Mouse (Mus musculus): ENCODE measurements at regions not wholly inside any gene's neighbourhood (a gene's known extent, or its start where the extent isn't known, plus 50 kb on each side); places are given as distances from the start of the nearest gene placed in this dataset.
A peak's percentile ranks its signal among the peaks of the same experiment; 100 is the strongest.

DNA sequence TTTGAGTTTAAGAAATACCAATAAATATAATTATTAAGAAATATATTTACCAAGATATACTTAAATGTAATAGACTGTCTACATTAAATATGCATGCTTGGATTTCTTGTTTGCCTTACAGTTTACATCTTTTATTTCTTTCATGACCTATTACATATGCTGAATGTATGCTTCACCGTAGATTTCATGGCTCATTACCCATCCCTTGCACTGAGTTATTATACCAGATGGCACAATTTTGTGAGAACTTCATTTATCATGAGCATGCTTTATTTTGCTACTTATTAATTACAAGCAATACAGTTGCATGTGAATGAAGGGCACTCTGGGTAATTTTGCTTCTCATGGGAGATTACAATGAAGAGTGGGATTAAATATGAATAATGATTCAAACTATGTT is 856.0 kb upstream of the Nectin3 start:
- DNase-seq = peak; percentile 11

DNA sequence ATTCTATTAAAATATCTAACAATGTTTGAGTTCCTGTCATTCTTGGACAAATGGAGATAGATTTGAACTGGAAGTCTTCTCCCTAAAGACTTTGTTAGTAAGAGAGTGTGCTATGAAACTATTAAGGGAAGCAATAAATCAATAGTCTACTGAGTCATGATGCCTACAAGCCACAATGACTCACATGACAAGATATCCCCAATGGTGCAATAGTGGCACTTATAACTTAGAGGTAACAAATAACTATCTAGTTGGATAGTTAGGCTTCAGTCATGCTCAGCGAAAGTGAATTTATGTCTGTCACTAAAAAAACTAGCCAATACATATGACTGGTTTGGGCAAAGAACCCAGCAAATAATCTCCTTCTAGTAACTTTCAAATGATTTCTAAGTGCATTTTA is 889.1 kb upstream of the Dppa4 start:
- DNase-seq = no peak

DNA sequence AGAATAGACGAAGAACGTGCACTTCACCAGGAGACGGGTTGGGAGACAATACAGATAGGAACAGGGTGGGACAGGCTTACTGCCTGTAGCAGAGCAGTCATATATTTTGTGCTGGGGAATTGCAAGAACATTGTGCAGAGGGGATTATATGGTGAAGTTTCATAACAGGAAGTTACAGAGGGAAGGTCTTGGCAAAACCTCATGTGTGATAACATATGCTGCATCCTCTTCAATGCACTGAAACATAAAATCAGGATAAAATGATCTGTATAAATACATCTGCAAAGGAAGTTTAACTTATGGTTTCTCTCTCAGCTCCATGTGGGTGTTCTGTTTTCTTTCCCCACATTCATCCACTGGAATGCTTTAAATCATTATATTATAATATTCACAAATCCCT is 876.5 kb upstream of the Dppa4 start:
- no peak for DNase-seq

DNA sequence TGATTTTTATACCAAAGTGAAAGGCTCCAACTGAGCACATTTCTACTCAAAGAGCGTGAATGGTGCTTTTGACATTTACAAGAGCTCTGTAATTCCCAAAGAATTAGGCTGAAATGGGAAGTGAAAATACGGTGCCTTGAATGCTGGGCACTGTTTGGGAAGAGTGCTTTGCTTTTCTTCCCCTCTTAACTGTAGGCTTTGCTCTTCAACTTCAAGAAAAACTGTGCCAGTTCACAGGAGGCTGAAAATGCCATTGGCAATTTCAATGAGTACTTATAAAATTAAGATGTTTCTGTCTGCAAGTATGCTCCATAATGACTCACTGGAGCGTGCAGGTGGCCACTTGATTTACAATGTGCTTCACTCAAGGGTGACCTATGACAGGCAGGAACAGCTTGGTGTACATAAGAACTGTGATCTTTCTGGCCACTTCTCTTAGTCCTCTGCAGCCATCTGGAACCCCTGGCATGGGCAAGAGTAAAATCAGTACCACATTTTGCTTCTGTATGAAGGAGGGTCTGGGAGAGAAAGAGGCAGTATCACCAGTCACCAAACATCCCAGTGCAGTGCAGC is 864.8 kb upstream of the Dppa4 start:
- DNase-seq = no peak

DNA sequence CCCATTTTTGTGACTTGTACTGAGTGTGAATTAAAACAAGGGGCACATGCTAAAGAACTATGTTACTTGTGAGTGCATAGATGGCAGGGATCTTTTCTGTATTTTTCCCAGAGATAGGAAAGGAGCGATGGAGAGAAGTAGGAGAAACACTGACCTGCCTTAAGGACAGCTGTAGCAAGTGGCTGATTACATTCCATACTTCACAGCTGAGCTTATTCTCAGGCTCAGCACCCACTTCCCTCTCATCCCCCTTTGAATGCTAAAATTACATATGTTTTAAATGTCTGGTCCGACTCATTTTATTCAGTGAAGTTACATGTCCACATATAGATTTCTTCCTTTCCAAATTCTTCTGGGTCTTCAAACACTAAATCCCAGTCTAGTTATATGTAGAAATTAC is 838.5 kb upstream of the Dppa4 start:
- DNase-seq = no peak

DNA sequence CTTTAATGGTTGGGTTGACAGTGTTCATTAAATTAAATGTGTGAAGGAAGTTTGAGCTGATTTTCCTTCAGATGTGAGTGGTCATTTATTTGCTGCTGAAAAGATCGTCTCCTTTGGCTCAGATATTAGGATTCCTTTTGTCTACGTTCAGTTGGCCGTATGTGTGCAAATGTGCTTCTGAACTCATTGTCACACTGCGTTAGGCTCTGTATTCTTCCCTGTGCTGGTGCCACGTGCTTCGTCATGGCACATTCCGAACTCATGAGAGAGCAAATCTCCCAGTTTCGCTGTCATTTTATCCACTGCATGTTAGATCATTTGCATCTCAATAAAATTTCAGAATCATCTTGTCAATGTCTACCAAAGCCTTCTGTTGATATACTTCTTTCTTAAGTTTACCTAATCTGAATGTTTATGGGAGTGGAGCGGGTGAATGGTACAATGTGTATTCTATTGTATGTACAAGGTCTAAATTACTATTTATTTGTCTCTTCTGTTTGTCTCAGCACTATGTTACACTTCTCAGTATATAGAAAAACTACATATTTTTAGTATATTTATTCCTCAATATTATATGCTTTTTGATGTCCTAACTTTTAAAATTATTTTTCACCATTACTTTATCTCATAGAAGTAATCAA is 808.0 kb upstream of the Dppa4 start:
- DNase-seq = peak; percentile 80

DNA sequence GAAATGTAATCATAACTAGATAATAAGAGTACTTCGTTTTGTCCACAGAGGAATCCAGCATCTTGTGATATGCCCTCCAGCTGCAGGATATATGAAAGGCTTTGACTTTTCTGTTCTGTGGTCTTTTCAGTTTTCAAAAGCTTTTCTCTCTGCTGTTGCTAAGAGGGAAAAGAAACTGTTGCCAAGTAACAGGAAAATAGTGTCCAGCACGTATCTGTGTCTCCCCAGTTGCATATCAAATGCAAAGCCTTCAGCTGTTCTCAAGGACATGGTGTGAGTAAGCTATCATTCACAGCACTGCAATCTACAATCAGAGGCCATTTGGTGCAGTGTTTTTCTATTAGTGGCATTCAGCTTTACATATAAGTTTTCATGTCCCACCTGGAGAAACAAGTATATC is 801.5 kb upstream of the Dppa4 start:
- no peak for DNase-seq

DNA sequence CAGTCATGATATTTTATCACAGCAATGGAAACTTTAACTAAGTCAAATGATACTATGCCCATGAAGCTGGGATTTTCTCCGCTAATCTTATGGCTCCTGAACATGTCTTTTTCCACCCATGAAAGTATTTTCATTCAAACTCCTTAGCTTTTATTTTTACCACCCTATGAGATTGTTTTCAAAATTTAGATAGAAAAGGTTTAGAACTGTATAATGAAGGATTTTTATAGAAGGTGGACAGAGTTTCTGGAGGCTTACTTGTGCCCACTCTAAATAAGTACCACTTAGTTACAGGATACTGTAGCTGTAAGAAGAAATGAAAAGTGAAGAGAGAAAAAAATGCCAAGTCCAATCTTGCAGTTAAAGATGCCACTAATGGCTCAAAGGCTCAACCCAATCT is 795.0 kb upstream of the Dppa4 start:
- no peak for DNase-seq

DNA sequence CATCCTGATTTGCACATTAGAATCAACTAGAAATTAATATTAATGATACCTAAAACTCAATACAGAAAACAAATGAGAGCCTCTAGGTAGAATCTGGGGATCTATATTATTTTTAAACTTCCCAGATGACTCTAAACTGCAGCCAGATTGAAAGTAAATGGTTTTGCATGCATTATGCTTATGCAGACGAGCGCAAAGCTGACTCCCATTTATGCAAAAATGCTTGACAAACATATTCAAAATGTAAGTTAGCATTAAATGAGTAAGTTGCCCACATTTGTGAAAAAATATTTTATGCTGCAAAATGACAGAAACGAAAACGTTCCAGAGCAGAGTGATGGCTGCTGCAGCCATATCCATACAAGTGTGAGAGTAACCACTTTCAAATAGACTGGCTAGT is 757.7 kb upstream of the Dppa4 start:
- no peak for DNase-seq

DNA sequence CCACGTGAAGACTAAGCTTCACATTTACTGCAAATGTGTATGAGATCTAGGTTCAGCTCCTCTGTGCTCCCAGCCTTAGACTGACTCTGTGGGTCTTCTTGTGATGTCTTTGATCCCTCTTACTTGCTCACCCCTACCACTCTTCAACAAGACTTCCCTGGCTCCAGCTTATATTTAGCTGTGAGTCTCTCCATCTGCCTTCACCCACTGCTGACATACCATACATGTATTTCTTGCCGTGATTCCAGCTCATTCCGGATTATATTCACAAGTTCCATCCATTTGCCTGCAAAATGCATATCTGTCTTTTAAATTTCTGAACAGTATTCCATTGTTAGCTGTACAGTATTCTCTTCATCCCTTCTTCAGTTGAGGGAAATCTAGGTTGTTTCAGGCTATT is 756.9 kb upstream of the Dppa4 start:
- DNase-seq = no peak

DNA sequence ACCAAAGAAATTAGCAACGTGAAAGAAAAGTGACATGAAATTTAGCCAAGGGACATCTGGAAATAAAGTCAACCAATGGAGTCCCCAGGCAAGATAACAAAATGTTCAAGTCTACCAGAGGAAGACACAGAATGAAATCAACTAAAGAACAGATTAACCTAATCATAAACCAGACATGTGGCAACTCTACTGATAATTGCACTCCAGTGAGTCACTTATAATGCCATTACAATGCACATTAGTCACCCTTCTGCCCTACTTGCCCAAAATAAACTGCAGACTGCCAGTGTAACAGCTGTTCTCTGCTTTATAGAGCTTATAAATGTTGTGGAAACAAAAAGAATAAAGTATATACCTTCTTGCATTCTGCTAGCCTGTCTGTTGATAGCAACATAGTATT is 747.0 kb upstream of the Dppa4 start:
- peak; percentile 34 for DNase-seq

DNA sequence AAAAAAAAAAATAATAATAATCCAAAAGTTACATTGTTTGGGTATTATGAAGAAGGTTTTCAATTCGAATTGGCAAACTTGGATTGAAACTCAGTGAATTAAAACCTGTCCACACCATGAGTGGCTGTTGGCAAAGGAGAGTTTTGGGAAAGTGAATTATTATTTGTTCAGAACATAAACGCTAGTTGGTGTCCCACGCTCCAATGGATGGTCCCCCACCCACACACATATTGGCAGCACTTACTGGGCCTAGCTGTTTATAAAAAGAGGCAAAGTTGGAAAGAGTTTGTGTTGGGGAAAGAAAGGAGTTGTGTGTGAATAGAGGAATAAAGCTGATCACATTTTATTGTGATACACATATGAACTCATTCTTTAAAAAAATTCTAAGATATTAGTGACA is 732.4 kb upstream of the Dppa4 start:
- no peak for DNase-seq

DNA sequence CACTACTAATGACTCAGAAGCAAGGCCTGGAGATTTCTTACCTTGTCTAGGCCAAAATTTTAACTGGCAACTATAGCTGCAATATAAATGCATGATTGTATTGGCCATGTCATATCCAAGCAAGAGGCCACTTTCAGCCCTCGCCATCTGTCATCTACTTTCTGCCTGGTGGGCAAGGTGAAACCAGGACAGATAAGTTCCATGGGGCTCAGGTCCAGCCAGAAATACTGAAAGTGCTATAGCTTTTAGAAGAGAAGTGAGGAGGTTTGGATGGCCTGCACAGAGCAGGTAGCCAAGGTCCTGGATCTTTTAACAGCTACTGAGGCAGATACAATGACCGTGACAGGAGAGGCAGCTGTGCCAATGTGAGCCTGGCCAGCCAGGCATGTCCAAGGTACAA is 715.5 kb upstream of the Dppa4 start:
- no peak for DNase-seq

DNA sequence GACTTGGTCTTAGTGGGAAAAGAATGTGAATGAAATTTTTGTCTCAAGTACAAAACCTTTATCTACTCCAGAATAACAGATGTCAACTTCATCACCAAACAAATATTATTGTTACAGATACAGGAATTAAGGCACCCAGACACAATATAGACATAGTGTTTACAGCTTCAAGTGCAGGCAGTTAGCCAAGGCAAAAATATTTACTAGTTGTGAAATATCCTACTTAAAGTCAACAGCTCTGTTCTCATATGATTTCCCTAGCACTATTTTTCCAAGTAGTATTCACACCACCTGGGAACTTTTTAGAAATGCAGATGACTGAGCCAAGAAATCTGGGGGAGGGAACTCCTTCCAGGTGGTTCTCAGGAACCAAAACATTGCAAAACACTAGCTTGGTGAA is 684.1 kb upstream of the Dppa4 start:
- no peak for DNase-seq
